Mouse (Mus musculus) brain, embryonic 14.5 days (tissue): ENCODE measurements around the gene 1600012H06Rik. TPM values are rescaled to one million over a fixed set of nuclear protein-coding genes. Genes with fewer than 3 reads are reported as not detected.
A peak's percentile ranks its signal among the peaks of the same experiment; 100 is the strongest.
"Not testable (repeated sequence)": the region's sequence is repeated elsewhere in the genome, so short reads cannot be mapped to it uniquely, and the experiment has no call there.

Experiments
- DNase-seq: peaks from one replicate; pipeline ENCODE4 v3.0.0-alpha.2; 2011; ENCODE audit warnings: low read depth
- CTCF ChIP-seq: fragments of 200-500 bp; IDR thresholded peaks from 2 replicates; pipeline ENCODE4 v1.5.1; 2012; ENCODE audit warnings: inconsistent platforms, mild to moderate bottlenecking, moderate library complexity, borderline replicate concordance; ENCODE audit not compliant: insufficient read depth, insufficient read length; ENCODE audit errors: extremely low read depth
- POLR2A ChIP-seq: fragments of 200-500 bp; IDR thresholded peaks from 2 replicates; pipeline ENCODE4 v1.6.1; 2012; ENCODE audit warnings: mild to moderate bottlenecking, inconsistent platforms, borderline replicate concordance; ENCODE audit not compliant: poor library complexity, insufficient read depth, insufficient read length, severe bottlenecking; ENCODE audit errors: extremely low read depth
- polyA plus RNA-seq: library from polyadenylated mRNA; depleted of rRNA; stranded (reverse); fragments of >200 nt; gene quantifications from 2 replicates; pipeline ENCODE4 v1.2.3, GENCODE M21; 2012

The 1600012H06Rik gene
- polyA plus RNA-seq, 1 experiment: 18.7 TPM

GRCm38 (mm10) chr17:14953452-14953851 lies 10.5 kb downstream of the 1600012H06Rik start:
- TF ChIP-seq POLR2A: no peak
- no peak for TF ChIP-seq CTCF
- DNase-seq: no peak

- no peak for DNase-seq
- TF ChIP-seq CTCF (no peak), POLR2A (no peak)
Observed at GRCm38 (mm10) chr17:14958686-14959327, 15.8 kb downstream of the 1600012H06Rik start.

DNA sequence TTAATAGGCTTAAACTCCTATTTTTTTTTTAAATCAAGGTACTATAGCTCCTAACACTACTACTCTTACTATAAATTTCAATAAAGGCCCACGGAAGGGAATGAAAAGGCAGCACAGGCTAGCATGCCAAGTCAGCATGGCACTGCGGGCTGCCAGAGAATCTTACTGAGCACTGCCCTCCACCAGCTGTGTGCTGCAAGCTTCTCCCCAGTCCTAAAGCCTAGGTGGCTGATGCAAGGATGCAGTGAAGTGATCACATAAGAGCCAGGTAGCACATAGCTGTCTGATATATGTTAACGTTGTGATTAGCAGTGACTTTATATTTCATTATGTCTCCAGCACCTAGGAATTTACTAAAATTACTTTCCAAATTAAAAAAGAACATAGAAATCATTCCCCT lies 17.0 kb downstream of the 1600012H06Rik start:
- peak; percentile 6 for DNase-seq
- TF ChIP-seq POLR2A (no peak), CTCF (no peak)

DNA sequence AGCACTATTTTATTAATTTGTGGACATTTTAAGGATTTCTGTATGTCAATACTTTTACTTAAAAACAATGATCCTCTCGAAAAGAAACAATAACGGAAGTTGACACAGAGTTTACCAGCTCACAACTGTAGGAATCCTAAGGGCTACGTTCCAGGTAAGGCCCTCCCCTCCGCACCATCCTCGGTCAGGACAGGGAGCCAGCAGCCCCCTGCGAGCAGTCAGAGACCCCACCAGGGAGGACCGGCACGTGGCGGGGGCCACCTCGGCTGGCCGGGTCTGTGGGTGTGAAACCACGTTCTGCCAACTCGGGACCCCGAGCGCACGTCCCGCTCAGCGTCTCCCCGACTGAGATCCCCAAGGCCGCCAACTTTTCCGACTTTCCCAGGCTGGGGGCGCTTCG lies 17.5 kb downstream of the 1600012H06Rik start:
- TF ChIP-seq CTCF: no peak
- no peak for TF ChIP-seq POLR2A
- peak; percentile 15 for DNase-seq

GRCm38 (mm10) chr17:14960951-14961556 lies 18.1 kb downstream of the 1600012H06Rik start, which contains the start of gene Phf10:
Gene Phf10 (minus strand): TSS chr17:14961273.
- peak; percentile 7 for DNase-seq

DNA sequence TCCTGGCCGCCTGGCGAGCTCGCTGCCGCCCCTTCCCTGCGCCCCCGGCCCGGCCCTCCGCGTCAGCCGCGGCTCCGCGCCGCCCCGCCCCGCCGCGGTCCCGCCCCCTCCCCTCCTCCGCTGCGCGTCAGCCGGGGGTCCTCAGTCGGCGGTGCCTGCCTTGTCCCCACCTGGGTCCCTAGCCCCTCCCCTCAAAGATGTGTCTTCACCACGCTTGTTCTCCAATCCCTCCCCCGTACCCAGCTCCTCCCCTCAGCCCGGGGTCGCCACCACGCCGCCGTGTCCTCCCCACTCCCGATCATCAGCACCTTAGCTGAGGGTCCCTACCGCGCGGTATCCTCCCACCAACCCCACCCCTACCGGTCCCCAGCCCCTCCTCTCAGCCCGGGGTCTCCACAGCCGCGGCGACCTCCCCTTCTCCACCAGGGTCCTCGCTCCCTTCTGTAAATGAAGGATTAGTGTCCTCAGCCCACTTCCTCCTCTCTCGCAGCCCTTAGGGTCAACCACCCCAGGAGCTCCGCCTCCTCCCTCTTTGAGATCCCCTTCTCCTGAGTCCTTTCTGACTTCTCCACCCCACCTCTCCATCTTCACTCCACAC lies 18.7 kb downstream of the 1600012H06Rik start:
- DNase-seq: not testable (repeated sequence)

GRCm38 (mm10) chr17:14968373-14968913 lies 25.5 kb downstream of the 1600012H06Rik start:
- not testable (repeated sequence) for DNase-seq

DNA sequence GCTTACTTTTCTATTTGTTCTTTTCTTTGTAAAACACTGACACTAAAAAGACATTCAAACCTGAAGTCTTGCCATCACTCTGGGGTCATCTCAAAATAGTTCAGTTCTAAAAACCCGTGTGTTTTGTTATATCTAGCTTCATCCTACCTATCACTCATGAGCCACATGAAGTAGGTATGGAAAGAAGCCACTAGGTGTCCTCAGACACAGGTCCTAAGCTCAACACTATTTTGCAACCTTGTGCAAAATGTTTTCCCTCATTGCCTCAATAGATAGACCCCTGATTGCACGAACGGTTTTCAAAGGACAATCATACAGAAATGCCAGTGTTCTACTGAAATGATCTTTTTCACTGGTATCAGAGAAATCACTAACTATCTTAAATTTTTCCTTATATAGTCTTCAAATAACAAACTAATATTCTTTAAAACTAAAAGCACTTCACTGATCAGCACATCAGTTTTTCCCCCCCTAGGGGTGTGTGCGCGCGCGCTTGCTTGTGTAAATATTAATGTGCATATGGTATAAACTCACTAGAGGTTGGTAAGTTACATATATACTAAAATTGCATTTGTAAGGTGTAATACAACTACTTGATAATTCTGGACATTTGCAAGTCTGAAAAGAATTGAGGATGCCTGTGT lies 34.9 kb downstream of the 1600012H06Rik start:
- not testable (repeated sequence) for DNase-seq

- not testable (repeated sequence) for DNase-seq
Observed at GRCm38 (mm10) chr17:14978362-14979038, 35.5 kb downstream of the 1600012H06Rik start, which contains the start of the genes 9030025P20Rik and Gm3417. Gene 9030025P20Rik (plus strand): TSS chr17:14978468. Gene Gm3417 (minus strand): TSS chr17:14978790.

- not testable (repeated sequence) for DNase-seq
Observed at GRCm38 (mm10) chr17:14990116-14990702, 47.2 kb downstream of the 1600012H06Rik start.

GRCm38 (mm10) chr17:14992522-14993138 lies 49.6 kb downstream of the 1600012H06Rik start:
- not testable (repeated sequence) for DNase-seq

DNA sequence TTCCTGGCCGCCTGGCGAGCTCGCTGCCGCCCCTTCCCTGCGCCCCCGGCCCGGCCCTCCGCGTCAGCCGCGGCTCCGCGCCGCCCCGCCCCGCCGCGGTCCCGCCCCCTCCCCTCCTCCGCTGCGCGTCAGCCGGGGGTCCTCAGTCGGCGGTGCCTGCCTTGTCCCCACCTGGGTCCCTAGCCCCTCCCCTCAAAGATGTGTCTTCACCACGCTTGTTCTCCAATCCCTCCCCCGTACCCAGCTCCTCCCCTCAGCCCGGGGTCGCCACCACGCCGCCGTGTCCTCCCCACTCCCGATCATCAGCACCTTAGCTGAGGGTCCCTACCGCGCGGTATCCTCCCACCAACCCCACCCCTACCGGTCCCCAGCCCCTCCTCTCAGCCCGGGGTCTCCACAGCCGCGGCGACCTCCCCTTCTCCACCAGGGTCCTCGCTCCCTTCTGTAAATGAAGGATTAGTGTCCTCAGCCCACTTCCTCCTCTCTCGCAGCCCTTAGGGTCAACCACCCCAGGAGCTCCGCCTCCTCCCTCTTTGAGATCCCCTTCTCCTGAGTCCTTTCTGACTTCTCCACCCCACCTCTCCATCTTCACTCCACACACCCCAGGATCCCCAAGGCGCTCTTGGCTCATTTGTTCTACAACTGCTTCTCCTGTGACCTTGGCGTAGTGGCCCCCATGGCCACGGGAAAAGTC lies 50.3 kb downstream of the 1600012H06Rik start:
- DNase-seq: not testable (repeated sequence)

- DNase-seq: not testable (repeated sequence)
Observed at GRCm38 (mm10) chr17:14994140-14994539, 51.2 kb downstream of the 1600012H06Rik start.

GRCm38 (mm10) chr17:15000047-15000446 lies 57.1 kb downstream of the 1600012H06Rik start:
- not testable (repeated sequence) for DNase-seq

GRCm38 (mm10) chr17:15009088-15009487 lies 66.1 kb downstream of the 1600012H06Rik start:
- not testable (repeated sequence) for DNase-seq
